Mouse (Mus musculus): ENCODE measurements around the gene Kif27.
"Not testable (repeated sequence)": the region's sequence is repeated elsewhere in the genome, so short reads cannot be mapped to it uniquely, and the experiment has no call there.

The Kif27 gene

GRCm38 (mm10) chr13:58358629-58359303 is at the start of gene Kif27:
Gene Kif27 (minus strand): TSS chr13:58359122.
- peak; percentile 89 for DNase-seq (ENCODE audit: low spot score)

DNA sequence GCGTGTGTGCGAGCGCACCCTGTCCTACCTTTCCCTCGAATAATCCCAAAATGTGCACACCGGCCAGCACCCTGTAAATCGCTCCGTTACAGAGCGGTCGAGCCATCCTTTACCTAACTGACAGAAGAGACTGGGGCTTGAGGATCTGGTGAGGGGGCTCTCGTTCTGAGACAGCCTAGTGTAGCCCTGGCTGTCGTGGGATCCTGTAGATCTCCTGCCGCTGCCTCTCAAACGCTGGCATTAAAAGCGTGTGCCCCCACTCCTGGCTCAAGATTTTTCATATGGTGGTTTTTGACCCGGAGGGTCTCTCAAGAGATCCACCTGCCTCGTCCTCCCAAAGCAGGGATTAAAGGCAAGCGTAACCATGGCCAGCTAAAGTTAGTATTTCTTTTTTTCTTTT is 44.3 kb upstream of the Kif27 start, which contains the start of gene Hnrnpk:
Gene Hnrnpk (minus strand): TSS at position 101 of the 400 bp plus-strand sequence.
- DNase-seq (ENCODE audit: low spot score): not testable (repeated sequence)

- DNase-seq (ENCODE audit: low spot score): no peak
Measured at GRCm38 (mm10) chr13:58402744-58403110, 43.8 kb upstream of the Kif27 start.

DNA sequence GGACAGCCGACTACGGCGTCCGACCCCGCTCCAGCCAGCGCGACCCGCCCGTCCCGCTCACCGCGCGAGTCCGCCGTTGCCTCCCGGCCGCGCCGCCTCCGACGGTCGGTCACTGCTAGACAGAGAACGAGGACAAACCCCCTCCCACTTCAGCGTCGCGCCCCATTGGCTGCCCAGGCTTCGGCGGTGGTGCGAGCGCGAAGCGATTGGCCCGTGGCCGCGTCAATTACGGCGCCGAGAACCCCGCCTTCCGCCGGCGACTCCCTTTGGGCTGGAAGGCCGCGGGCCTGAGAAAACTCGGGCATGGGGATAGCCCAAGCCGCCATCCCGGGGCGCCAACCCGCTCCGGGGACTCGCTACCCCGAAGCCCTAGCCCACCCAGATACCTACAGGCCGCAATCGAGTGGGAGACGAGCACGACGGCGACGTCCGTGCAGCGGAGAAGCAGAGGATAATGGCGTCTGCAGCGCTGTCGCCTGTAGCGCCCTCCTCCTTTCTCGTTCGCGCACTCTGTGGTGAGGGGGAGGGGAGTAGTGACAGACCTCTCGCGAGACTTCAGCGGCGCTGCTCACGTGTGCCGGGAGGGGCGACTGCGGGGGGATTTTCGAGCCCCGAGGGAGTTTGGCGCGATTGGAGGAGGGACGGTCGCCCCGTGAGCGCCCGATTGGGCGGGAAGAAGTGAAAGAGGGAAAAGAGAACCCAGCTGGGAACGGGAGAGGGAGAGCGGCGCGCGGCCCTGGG is 43.3 kb upstream of the Kif27 start, which contains the start of gene Rmi1:
Gene Rmi1 (plus strand): TSS at position 246 of the 741 bp plus-strand sequence.
- DNase-seq (ENCODE audit: low spot score): peak; percentile 99

- DNase-seq (ENCODE audit: low spot score): peak; percentile 64
Measured at GRCm38 (mm10) chr13:58401135-58402002, 42.4 kb upstream of the Kif27 start.

DNA sequence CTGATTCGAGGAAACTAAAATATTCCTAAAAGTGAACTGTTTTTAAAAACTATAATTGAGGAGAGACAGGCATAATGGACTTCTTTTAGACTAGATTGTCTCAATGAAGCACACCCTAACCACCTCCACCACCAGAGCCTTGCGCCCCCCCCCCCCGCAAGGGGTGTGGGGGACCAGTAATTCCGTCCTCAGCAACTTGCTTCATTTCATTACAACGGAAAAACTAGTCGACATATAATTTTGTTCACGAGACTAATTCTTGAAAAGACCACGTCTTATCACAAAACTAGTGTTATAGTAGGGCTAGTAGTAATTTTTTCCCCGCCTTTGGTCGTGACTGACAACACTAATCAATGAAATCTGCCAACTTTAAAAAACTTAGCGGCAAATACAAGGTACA is 41.7 kb upstream of the Kif27 start:
- no peak for DNase-seq (ENCODE audit: low spot score)

GRCm38 (mm10) chr13:58397651-58398050 is 38.7 kb upstream of the Kif27 start:
- no peak for DNase-seq (ENCODE audit: low spot score)

- not testable (repeated sequence) for DNase-seq (ENCODE audit: low spot score)
Measured at GRCm38 (mm10) chr13:58394392-58394791, 35.5 kb upstream of the Kif27 start.

DNA sequence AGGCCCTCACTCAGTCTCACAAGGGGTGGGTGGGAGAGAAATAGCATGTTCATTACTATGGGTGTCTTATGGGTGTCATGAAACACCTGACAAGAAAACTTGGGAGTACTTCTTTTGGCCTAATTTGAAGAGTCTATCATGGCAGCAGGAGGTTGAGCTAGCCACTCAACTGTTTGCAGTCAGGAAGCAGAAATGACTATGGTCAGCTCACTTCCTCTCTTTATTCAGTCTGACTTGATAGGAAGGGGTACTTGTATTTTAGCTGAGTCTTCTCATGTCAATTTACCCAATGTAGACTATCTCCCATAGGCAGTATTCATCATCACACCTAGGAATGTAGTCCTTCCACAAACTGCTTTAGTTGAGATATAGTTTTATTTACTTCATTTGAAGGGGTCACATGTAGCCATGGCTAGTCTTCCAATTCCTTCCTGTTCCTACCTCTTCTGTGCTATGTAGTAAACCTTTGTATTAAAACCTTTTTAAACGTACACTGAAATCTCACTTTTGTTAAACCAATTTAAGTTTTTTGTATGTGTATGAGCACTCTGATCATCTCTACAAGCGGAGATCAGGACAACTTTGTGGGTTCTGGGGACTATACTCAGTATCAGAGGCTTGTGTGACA is 30.5 kb upstream of the Kif27 start:
- no peak for DNase-seq (ENCODE audit: low spot score)

GRCm38 (mm10) chr13:58388379-58388778 is 29.5 kb upstream of the Kif27 start:
- DNase-seq (ENCODE audit: low spot score): no peak

DNA sequence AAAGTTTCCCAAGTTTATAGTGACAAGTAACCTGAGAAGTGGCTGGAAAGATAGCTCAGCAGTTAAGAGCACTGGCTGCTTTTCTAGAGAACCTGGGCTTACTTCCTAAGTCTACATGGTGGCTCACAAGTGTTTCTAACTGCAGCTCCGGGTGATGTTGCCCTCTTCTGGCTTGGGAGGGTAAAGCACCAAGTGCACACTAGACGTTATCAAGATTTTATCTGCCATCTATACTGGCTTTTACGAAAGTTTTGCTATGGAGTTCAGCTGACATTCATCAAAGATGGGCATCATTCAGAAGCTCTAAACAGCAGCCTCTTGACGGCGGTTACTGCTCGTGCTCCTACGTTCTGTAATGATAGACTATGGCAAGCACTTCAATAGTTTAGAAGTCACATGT is 29.0 kb upstream of the Kif27 start:
- DNase-seq (ENCODE audit: low spot score): peak; percentile 58

- DNase-seq (ENCODE audit: low spot score): no peak
Measured at GRCm38 (mm10) chr13:58385547-58385920, 26.6 kb upstream of the Kif27 start.

DNA sequence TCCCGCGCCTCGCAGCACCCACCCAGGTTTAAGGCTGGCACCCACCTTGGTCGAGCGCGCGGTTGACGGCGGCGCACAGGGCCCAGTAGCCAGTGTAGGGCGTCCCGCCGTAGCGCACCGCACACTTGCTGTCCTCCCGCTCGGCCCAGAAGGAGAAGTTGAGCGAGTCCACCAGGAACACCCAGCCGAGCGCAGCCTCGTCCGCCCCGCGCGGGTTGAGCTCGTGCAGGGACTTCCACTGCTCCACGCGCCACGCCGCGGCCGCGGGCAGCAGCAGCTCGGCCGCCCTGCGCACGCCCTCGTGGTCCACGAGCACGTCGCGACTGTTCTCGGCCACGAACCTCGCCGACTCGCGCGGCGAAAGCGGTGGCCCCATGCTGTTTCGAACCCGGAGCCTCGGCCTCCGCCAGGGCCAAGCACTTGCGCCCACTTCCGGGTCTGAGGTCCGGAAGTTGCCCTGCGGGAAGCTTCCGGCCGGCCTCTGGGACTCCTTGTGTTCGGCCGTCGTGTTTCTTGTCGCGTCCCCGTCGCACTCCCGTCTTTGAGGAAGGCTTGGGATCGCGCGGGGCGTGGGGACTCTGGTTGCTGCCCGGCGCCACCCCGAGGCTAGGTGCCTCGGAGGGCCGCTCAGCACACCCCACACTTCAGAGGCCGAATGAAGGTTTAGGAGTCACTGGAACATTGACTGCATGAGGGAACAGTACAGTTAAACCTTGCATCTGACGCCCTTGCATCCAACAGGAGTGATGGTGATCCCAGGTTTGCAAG is 26.0 kb upstream of the Kif27 start, which contains the start of gene 2210016F16Rik:
Gene 2210016F16Rik (minus strand): TSS at position 447 of the 768 bp plus-strand sequence.
- DNase-seq (ENCODE audit: low spot score): peak; percentile 51

DNA sequence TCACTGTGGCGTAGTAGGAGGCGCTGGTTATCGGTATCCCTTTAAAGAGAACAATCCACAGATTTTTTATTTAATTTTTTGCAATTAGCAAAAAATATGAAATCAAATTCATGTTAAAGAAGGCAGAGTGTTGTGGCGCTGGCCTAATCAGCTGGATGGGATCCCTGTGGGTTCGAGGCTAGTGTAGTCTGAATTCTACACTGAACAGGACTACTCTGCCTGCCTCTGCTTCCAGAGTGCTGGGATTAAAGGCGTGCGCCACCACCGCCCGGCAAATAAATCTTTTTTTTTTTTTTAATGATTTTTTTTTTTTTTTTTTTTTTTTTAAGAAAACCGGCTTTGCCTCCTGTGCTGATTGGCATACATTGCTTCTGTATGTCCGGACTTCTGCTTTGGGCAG is 25.4 kb upstream of the Kif27 start:
- no peak for DNase-seq (ENCODE audit: low spot score)

DNA sequence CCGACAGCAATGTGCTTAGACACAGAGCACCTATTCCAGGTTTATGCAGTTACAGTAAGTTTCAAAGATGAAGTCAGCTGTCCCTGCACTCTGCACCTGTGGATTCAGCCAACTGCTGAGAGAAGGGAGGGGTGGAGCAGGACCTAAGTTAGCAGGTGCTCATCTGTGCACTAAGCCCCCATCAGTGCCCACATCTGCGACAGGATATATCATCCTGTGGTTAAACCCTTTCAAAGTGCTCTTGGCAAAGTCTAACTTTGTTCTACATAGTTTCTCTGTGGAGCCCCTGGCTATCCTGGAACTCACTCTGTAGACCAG is 14.2 kb upstream of the Kif27 start:
- DNase-seq (ENCODE audit: low spot score): no peak

DNA sequence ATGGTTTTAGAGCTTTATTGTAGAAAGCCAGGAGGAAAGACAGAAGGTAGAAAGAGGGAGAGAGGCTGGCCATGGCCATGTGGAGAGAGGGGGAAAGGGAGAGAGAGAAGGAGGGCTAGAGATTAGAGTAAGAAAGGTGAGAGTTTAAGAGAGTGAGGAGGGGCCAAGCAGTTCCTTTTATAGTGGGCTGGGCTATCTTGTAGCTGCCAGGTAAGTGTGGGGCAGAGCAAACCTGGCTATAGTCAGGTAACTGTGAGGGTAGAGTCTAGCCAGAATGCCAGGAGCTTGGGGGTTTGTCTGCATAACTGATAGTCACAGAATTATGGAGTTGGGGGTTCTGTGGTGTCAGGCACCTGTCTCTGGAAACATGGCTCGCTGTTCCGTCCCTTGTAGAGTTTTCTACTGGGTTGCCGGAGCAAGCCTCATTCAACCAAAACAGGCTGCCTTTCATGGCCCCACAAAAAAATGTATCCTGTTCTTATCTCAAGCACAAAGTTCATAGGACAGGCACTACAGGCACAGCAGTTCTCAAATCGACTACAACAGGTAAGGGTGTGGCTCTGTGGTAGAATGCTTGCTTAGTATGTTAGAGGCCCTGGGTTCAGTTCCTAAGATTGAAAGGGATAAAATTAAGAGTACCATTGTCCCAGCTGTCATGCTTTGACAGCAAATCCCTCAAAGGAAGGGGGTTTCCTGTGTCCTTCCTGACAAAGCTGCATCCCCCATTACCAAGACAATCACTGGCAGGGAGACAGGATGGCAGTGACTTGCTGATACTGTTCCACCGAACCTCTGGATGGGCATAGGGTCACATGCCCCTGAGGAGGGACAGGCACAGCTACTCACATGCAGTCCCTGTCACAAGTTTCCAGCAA is 13.6 kb upstream of the Kif27 start:
- no peak for DNase-seq (ENCODE audit: low spot score)

DNA sequence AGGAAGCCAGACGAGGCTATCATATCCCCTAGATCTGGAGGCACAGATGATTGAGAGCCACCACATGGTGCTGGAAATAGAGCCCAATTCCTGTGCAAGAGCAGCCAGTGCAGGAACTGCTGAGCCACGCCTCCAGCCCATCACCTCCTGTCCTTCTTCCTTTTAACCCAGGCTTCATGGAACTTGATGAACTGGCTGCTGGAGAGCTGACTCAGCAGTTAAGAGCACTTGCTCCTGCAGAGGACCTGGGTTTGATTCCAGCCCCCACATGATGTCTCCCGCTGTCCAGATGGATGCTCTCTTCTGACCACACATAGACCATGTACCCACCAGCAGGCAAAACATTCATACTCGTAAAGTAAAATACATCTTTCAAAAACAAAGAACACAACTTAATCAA is 9.9 kb upstream of the Kif27 start:
- DNase-seq (ENCODE audit: low spot score): no peak

GRCm38 (mm10) chr13:58367641-58368040 is 8.7 kb upstream of the Kif27 start:
- no peak for DNase-seq (ENCODE audit: low spot score)

DNA sequence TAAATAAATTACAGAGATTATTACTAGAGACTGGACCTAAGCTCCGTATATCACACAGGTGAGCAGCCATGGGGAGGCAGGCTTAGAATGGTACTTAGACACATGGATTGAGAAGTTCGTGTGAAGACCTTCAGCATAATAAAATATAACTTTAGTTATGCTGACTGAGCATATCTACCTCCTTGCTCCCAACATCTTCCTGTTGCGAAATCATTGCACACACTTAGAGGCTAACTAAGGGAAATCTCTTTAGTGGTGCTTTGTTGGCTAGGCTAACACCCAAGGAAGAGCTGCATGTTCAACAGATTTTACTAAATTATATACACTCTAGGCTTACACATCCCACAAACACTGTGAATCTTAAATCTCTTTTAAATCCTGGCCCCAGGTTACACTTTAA is 7.5 kb upstream of the Kif27 start:
- no peak for DNase-seq (ENCODE audit: low spot score)

GRCm38 (mm10) chr13:58365179-58365578 is 6.3 kb upstream of the Kif27 start:
- not testable (repeated sequence) for DNase-seq (ENCODE audit: low spot score)

Data from spleen, adult 12 weeks (tissue).